Mouse (Mus musculus) E14TG2a.4 (cell line): ENCODE measurements at regions not wholly inside any gene's neighbourhood (a gene's known extent, or its start where the extent isn't known, plus 50 kb on each side); places are given as distances from the start of the nearest gene placed in this dataset.

Experiments used
- CTCF ChIP-seq: conservative IDR thresholded peaks from 2 replicates; pipeline ENCODE4 v1.5.1; 2014; ENCODE audit warnings: low read length
- POU5F1 ChIP-seq: IDR thresholded peaks from 2 replicates; pipeline ENCODE4 v1.6.1; 2014; ENCODE audit warnings: low read length, borderline replicate concordance

DNA sequence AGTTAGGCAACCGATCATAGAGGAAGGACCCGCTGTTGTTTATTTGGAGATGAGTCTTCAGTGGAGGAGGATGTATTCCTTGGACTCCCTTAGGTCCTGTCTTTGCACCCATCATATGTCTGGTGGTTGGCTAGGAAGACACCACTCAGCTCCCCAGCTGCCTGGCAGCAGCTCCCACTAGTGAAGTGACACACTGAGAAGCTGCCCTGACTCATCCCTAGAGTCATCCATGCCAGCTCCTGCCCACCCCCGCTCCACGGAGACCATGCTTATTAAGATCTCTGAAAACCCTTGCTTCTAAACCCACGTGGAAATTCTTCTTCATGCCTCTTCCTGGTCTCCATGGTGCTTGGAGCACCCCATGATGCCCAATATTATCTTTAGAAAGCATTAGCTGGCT, 69.4 kb upstream of the Ado start:
- no peak for TF ChIP-seq CTCF
- no peak for TF ChIP-seq POU5F1
